Mouse (Mus musculus): ENCODE measurements around the gene Ccdc158.

Gene Ccdc158

DNA sequence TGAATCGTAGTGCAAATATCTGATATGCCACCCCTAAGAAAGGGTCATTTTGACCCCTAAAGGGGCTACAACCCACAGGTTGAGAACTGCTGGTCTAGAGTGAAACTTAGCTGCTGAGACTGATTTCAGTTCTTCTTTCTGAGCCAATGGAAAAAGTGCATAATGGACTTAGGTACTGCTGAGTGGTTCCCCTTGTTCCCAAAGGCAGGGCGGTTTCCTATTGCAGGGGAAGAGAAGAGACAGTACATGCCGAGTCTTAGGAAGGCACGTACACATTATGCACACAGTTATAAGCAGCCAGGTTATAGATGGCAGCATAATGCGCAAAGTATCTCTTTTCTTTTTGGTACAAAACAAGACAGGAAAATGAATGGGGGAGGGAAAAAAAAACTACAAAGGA, 13.1 kb upstream of the Ccdc158 start:
- no peak for DNase-seq (ENCODE audit: low spot score)

DNA sequence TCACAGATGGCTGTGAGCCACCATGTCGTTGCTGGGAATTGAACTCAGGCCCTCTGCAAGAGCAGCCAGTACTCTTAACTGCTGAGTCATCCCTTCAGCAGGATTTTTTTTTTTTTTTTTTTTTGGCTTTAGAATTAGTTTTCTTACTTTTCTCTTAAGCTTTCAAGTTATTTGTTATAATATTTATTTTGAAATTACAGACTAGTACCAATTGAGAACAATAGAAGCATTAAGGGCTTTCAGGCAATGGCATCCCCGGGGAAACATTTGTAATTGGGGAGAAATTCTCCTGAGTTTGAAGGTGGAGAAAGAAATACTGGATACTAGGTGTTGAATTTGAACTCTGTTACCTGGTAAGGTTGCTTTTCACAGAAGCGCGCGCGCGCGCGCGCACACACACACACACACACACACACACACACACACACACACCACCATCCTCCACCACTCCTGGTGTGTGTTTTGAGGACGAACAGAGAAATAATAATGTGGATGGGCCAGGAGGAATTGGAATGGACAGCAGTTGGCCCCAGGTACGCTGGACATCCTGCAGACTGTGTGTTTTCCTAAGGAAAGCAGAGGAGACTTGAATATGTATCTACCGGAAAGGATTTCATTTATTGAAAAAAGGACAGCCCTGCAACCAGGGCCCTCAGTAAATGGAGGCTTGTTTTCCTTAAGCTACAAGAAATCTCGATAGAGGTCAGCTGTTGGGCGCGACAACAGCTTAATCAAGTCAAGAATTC, 9.8 kb upstream of the Ccdc158 start:
- DNase-seq (ENCODE audit: low spot score) = no peak

- no peak for DNase-seq (ENCODE audit: low spot score)
Observed at GRCm38 (mm10) chr5:92683871-92684475, 8.9 kb upstream of the Ccdc158 start.

DNA sequence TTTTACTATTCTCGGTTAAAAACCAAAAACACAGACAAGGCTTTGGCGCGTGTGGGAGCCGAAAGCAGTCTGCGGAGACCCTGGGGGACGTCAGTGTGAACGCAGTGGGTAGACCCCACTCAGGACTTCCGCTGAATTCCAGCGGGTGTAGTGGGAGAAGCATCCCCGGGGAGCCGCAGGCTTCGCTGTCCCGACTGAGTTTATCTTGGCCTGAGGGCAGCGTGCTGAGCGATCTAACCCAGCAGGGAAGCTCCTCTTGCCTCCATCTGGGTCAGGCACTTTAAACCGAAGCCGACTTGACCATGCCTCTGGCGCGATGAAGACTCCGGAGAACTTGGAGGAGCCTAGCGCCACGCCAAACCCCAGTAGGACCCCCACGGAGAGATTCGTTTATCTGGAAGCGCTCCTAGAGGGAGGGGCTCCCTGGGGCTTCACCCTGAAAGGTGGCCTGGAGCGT, 8.3 kb upstream of the Ccdc158 start, which contains the start of gene Shroom3:
Gene Shroom3, plus strand, starts transcription at position 85 of the 457 bp plus-strand sequence.
- DNase-seq (ENCODE audit: low spot score) = no peak

- no peak for DNase-seq (ENCODE audit: low spot score)
Observed at GRCm38 (mm10) chr5:92682621-92683348, 7.7 kb upstream of the Ccdc158 start.

GRCm38 (mm10) chr5:92681861-92682260, 6.8 kb upstream of the Ccdc158 start:
- no peak for DNase-seq (ENCODE audit: low spot score)

- DNase-seq (ENCODE audit: low spot score) = no peak
Observed at GRCm38 (mm10) chr5:92679441-92679840, 4.4 kb upstream of the Ccdc158 start.

- DNase-seq (ENCODE audit: low spot score) = no peak
Observed at GRCm38 (mm10) chr5:92675574-92675920, 476 bp upstream of the Ccdc158 start.

GRCm38 (mm10) chr5:92666860-92667259, 8.2 kb downstream of the Ccdc158 start:
- DNase-seq (ENCODE audit: low spot score) = no peak

GRCm38 (mm10) chr5:92664321-92664720, 10.8 kb downstream of the Ccdc158 start:
- no peak for DNase-seq (ENCODE audit: low spot score)

- peak; percentile 64 for DNase-seq (ENCODE audit: low spot score)
Observed at GRCm38 (mm10) chr5:92656256-92656655, 18.8 kb downstream of the Ccdc158 start.

- no peak for DNase-seq (ENCODE audit: low spot score)
Observed at GRCm38 (mm10) chr5:92640861-92641260, 34.2 kb downstream of the Ccdc158 start.

- DNase-seq (ENCODE audit: low spot score) = no peak
Observed at GRCm38 (mm10) chr5:92635891-92636290, 39.2 kb downstream of the Ccdc158 start.

GRCm38 (mm10) chr5:92634916-92635315, 40.2 kb downstream of the Ccdc158 start:
- no peak for DNase-seq (ENCODE audit: low spot score)

- DNase-seq (ENCODE audit: low spot score) = no peak
Observed at GRCm38 (mm10) chr5:92633526-92633925, 41.5 kb downstream of the Ccdc158 start.

DNA sequence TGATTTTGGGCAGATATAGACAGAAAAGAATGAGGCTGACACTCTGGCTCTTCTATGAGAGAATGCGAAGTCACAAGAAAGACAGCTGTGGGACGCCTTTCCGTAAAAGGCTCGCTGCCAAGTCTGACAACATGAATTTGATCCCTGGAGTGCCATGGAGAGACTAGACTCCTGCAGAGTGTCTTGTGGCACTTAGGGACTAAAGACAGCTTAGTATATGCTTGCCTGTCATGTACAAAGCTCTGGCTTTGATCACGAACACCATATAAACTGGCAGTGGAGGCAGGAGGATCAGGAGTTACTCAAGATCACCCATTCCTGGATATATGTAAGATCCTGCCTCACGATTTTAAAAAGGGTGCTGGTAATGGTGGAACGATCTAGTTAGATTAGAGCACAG, 47.2 kb downstream of the Ccdc158 start:
- DNase-seq (ENCODE audit: low spot score) = no peak

DNA sequence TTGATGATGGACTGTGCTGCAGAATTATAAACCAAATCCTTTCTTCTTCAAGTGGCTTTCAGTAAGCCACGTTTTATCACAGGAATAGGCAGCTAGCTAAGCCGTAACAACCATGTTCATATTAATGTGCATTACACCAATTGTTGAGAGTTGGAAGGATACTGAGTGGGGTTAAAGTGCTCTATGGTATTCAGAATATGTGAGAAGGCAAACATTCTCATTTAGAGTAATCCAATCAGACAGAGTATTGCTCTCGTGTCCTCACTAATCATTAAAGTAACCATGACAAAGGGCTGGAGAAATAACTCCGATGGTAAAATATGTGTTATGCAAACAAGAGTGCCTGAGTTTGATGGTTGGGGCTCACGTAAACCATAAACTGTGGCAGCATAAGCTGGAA, 53.2 kb downstream of the Ccdc158 start:
- DNase-seq (ENCODE audit: low spot score) = no peak

DNA sequence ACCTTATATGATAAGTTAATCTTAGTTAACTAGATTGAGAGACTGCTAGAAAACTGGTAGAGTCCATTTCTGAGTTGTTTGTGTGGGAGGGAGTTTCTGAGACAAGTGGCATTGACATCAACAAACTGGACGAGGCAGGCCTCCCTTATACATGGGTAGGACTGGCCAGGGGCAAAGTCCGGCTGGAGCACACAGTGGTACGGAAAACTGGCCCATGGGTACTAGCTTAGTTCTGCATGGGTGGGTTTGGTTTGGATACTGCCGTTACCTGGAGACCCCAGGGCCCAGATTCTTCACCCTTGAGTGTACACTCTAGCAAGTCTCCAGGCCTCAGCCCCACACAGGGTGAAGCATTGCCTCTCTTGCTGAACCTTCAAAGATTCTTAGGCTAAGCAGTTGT, 62.3 kb downstream of the Ccdc158 start:
- no peak for DNase-seq (ENCODE audit: low spot score)

DNA sequence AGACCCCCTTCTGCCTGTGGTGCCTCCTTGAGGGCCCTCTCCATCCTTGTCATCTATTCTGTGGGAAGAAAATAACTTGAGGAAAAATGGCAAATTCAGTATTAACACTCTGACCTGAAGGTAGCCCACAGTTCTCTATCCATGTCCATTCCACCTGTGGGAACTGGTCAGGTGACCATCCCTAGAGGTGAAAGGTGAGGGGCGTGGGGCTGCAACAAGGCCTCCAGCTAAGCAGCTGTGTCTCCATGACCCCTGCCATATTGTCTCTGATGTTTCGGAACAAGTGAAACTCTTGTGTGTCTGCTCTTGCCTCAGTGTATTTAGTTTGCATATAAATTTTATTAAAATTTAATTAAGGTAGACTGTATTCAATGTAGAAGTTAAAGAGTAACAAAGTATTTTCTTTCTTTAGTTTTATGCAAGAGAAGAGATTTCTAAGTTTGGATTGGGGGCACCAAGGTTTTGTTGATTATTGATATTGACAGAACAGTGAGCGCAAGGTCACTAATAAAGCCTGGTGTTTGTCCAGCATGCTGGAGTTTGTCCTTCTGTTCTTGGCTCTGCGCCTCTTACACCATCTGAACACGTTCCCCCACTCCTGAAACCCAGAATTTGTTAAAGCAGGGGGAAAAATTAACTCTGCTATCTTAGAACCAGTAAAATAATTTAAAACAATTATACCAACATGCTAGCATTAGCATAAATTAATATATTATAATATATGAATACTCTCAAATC, 67.4 kb downstream of the Ccdc158 start:
- no peak for DNase-seq (ENCODE audit: low spot score)

GRCm38 (mm10) chr5:92604452-92605247, 70.4 kb downstream of the Ccdc158 start:
- no peak for DNase-seq (ENCODE audit: low spot score)
